Mouse (Mus musculus) adrenal gland, postnatal 4 days (tissue): ENCODE data around the gene Txnrd1. TPM values are rescaled to one million over a fixed set of nuclear protein-coding genes. Genes with fewer than 3 reads are reported as not detected.

ENCODE experiments used
- DNase-seq, 2 experiments: peaks; one replicate each; pipeline ENCODE4 v3.0.0; 2021 to 2022; ENCODE audit warnings: low spot score in 2 of 2, mixed read lengths in 2 of 2
- long read RNA-seq, 2 experiments: library from polyadenylated mRNA; stranded (forward); transcript quantifications; one replicate each; pipeline ENCODE4 v2.0.0; 2021
- total RNA-seq, 2 experiments: library from RNA; stranded (reverse); gene quantifications; 2 replicates each; pipeline ENCODE4 v1.2.3; 2021

Txnrd1 gene
- 100 to 1,000 TPM in 1 of 2 experiments, 10 to 100 TPM in 1; 93.9 to 109 TPM for total RNA-seq
- long read RNA-seq, experiment 1, transcript Txnrd1-208 (15 exons, 2,297 nt): major isoform, 34 of 65 reads
- long read RNA-seq, experiment 1, transcript Txnrd1-206 (14 exons, 3,531 nt): minor isoform, 13 of 65 reads
- long read RNA-seq, experiment 1, transcript Txnrd1-201 (14 exons, 3,325 nt): minor isoform, 6 of 65 reads
- long read RNA-seq, experiment 1, partial matches to known transcripts: 3 of 65 reads
- long read RNA-seq, experiment 1, other reads (novel, unspliced or antisense): 9 of 65 reads
- long read RNA-seq, experiment 2, transcript Txnrd1-201 (14 exons, 3,325 nt): minor isoform, 14 of 224 reads
- long read RNA-seq, experiment 2, transcript Txnrd1-208 (15 exons, 2,297 nt): major isoform, 140 of 224 reads
- long read RNA-seq, experiment 2, transcript Txnrd1-206 (14 exons, 3,531 nt): minor isoform, 50 of 224 reads
- long read RNA-seq, experiment 2, partial matches to known transcripts: 15 of 224 reads
- long read RNA-seq, experiment 2, other reads (novel, unspliced or antisense): 5 of 224 reads

DNA sequence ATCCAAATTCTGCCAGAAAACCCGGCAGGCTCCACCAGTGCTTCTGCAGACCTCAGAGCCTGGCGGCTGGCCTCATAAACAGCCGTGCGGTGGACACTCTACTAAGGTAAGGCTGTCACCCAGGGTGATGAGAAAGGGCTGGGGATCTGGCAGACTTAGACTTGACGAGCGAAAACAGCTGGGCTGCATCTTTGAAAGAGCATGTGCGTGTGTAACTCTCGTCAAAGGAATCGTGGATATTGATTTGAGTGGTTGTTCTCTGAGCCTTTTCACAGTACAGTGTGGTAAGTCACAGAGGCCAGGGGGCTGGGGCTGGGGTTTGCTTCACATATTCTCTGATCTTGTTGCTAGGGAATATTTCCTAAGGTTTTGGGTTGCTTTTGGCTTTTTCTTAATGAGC lies at the start of gene Txnrd1:
Txnrd1 (plus strand) TSS at position 26 of the 400 bp plus-strand sequence.
- DNase-seq: no peak

- DNase-seq: no peak
Measured at GRCm38 (mm10) chr10:82789181-82789580, 44.6 kb upstream of the Txnrd1 start.

DNA sequence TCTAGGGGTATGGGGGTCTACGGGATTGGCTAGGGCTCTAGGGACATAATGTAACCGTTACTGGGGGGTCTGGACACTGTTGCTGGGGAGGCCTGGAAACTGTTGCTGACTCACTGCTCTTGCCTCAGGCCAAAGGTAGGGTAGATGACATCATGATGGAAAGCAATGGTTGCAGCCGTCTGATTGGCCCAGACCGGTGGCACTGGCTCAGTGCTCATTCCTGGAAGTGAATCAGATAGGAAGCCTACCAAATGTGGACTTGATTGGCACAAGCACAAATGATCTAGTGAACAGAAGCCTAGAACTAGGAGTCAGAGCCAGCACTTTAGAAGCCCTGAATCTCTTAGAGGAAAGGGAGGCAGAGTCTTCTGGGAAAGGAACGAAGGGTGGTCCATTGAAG lies 43.2 kb upstream of the Txnrd1 start:
- no peak for DNase-seq

DNA sequence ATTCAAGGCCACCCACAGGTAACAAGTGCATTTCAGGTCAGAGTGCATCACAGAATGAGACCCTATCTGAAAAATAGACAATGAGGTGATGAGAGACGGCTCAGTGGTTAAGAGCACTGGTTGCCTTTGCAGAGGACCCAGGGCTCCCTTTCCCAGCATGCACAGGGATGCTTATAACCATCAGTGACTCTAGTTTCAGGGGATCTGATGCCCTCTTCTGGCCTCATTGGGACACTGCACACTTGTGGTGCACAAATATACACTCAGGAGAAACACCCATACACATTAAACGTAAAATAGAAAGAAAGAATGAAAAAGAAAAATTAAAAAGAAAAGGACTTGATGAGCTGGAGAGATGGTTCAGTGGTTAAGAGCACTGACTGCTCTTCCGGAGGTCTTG lies 42.0 kb upstream of the Txnrd1 start:
- DNase-seq: no peak

- DNase-seq: no peak
Measured at GRCm38 (mm10) chr10:82792311-82792710, 41.4 kb upstream of the Txnrd1 start.

- DNase-seq: peak in 1 of 2 experiments; percentile 24
Measured at GRCm38 (mm10) chr10:82795071-82795731, 38.5 kb upstream of the Txnrd1 start.

- DNase-seq: no peak
Measured at GRCm38 (mm10) chr10:82795767-82796166, 38.0 kb upstream of the Txnrd1 start.

GRCm38 (mm10) chr10:82796471-82797118 lies 37.2 kb upstream of the Txnrd1 start:
- DNase-seq: no peak

GRCm38 (mm10) chr10:82797119-82797491 lies 36.6 kb upstream of the Txnrd1 start:
- DNase-seq: no peak

GRCm38 (mm10) chr10:82798312-82798933 lies 35.3 kb upstream of the Txnrd1 start:
- DNase-seq: no peak

- DNase-seq: no peak
Measured at GRCm38 (mm10) chr10:82800094-82800493, 33.7 kb upstream of the Txnrd1 start.

- no peak for DNase-seq
Measured at GRCm38 (mm10) chr10:82804396-82804795, 29.4 kb upstream of the Txnrd1 start.

DNA sequence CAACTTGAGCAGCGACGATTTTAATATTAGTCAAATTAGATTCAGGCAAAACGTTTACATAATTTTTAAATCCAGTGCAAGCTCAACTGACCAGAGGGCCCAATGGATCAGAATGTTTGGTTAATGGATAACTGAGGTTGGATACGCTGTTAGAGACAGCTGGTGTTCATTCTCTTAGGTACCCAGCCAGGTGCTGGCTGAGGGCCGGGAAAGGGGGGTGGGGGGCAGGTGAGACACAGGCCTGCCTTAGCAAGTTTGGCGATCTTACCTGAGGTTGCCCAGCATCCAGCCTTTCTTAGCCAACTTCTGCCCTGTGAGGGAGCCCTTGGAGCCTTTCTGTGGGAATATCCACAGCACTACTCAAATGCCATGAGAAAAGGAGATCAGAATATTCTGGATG lies 28.6 kb upstream of the Txnrd1 start:
- DNase-seq: no peak

DNA sequence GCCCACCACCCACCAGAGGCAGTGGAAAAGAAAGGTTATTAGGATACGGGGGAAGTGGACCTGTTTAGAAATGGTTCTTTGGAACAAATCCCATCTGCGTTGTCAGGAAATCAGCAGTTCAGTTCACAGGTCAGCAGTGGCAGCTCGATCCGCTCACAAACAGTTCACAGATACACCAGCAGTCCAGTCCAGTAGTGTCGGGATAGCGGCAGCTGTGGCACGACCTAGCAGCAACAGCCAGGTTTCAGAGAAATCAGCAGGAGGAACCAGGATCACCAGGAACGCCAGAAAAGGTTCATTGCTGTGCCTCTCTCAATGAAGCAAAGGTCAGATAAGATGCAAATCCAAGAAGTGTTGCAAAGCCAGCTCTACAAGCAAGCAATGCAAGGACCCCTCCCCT lies 27.3 kb upstream of the Txnrd1 start:
- no peak for DNase-seq

DNA sequence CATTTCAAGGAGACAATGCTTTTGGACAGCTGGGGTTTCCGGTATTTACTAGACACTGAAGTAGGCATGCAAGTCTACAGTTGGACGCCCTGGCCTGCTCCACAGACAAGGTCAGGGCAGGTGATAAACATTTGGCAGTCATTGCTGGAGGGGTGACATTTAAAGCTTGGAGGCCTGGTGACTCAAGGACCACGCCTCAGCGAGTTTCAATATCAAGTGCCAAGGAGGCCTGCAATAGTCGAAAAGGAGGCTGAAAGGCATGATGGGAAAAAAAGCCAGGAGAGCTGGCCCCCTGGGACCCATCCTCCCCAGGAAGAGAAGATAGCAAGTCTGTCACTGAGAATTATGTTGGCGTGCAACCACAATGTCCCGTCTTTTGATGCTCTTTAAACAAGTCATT lies 26.5 kb upstream of the Txnrd1 start:
- no peak for DNase-seq

DNA sequence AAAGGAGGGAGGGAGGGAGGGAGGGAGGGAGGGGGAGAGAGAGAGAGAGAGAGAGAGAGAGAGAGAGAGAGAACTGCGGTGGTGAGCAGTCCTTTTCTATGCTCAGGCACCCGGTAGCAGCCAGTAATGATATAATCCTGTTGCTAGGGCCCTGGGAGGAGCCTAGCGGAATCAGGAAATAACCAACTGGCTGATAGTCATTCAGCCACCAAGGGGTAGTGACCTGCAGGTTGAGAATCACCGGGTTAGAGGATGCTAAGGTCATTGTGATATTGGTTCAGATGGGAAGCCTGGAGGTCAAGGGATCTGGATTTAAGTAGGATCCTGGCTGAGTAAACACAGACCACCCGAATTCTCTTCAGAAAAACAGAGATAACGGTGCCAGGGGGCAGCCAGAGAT lies 25.6 kb upstream of the Txnrd1 start:
- no peak for DNase-seq

DNA sequence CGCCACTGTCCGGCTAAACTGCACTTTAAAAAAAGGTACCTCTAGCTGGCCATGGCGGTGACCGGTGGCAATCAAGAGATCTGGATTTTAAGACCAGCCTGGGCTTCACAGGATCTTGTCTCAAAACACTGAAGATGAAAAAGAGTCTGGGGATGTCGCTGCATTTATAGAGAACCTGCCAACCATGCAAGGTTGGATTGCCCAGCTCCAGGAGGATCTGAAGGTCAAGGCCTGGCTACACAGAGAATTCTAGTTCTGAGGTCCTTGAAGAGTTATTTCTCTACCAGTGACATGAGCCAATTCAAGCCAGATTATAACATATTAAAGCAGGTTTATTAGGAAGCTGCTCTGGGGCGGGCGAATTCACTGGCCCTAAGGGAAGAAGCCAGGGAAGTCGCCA lies 24.9 kb upstream of the Txnrd1 start:
- DNase-seq: no peak

GRCm38 (mm10) chr10:82809352-82809751 lies 24.4 kb upstream of the Txnrd1 start:
- DNase-seq: no peak

- DNase-seq: peak; percentile 54 to 59
Measured at GRCm38 (mm10) chr10:82811855-82812431, 21.8 kb upstream of the Txnrd1 start.

DNA sequence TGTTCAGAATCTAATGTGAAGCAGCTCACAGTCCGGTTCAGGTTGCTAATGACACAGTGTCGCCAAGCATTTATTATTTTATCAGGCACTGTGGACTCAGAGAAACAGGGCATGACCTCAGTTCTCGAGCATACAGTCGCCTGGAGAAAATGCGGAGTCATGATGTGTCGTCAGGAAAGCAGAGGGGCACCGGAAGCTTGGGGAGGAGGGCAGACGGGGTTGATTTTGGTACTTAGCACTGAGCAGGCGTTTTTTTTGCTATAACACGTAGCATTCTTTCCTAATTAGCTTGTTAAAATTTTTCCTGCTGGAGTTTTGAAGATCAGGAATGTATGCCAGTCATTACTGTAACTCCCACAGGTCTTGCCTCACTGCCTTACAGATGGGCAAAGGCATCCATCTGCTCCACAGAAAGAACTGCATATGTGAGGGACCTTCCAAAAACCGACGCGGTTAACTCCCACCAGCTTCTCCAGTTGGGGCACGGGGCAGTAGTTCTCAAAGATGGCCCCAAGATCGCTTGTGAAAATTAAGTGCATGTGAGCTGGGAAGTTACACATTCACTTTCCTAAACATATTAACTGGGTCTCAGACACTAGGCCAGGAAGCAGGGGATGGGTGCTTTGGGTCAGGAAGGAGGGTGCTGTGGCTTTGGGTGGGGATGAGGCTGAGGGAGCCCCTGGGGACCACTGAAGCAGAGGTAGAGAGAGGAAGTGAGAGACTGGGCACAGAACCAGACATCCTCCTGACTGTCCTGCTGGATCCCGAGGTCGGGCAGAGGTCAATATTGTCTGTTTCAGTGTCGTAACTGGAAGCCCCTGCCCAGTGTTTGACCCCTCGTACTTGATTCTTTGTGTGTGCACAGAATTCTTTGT lies 19.4 kb upstream of the Txnrd1 start:
- DNase-seq: no peak
